Mouse (Mus musculus) heart, postnatal 0 days (tissue): Measurements from ENCODE around the gene Fam53a.

Experiments used
- CTCF ChIP-seq: IDR thresholded peaks from 2 replicates; pipeline ENCODE4 v1.5.1; 2016; ENCODE audit warnings: antibody characterized with exemption, control low read depth, low read depth
- EP300 ChIP-seq: IDR thresholded peaks from 2 replicates; pipeline ENCODE4 v1.6.1; 2016; ENCODE audit warnings: antibody characterized with exemption, low read depth

GRCm38 (mm10) chr5:33628820-33629300 lies 575 bp downstream of the Fam53a start:
- TF ChIP-seq CTCF (no peak), EP300 (no peak)
